Mouse (Mus musculus): ENCODE measurements around the gene Slc7a8.

The Slc7a8 gene

DNA sequence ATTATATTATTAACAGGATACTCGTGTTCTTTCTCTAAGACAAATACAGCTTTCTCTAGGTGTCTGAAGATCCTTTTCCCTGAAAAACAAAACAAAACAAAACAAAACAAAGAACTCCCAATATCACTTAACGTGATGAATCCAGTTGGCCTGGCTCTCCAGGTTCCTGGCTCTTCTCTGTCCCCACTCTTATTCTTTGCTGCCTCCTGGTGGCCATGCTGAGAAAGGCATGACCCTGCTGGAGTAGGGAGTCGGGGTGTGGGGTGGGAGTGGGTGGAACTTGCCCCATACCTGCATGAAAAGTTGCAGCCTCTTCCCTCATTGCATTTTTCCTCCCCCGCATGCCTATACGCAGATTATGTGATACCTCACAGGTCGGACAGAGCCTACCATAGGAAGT, 80.4 kb downstream of the Slc7a8 start:
- peak; percentile 82 for DNase-seq (ENCODE audit: low read depth, low spot score)

DNA sequence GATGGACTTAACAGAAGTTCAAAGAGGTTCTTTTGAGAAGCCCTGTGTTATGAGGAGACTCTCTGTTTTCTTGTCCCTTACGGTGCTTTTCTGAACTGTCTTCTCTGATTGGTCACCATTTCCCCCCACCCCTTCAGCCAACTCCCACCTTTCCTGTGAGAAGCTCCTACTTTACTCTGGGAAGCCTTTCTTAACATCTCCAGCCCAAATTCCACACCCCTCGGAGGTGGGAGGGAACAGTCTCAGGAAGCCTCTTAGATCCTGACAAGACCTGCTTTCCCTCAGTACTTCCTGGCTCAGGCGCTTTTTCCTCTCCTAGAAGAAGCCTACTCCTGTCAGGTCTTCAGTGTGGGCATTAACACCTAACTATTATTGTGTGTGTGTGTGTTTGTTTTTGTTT, 82.2 kb downstream of the Slc7a8 start:
- no peak for DNase-seq (ENCODE audit: low read depth, low spot score)

DNA sequence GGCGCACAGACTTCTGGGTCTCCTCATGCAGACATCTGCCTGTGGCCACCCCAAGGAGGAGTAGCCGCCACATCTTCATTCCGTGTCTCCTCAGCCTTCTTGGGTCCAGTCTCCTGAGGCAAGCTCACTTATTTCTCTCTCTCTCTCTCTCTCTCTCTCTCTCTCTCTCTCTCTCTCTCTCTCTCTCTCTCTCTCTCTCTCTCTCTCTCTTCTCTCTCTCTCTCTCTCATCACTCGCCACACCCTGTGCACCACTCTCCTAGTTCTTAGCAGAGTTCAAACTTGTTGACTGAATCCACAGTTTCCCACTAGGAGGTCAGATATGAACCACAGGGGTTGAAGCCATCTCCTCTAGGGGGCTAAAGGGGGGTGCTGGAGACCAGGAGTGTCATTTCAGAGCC, 83.0 kb downstream of the Slc7a8 start, which contains the start of gene Gm29776:
Gene Gm29776, minus strand, starts transcription at position 101 of the 400 bp plus-strand sequence.
- DNase-seq (ENCODE audit: low read depth, low spot score) = no peak

DNA sequence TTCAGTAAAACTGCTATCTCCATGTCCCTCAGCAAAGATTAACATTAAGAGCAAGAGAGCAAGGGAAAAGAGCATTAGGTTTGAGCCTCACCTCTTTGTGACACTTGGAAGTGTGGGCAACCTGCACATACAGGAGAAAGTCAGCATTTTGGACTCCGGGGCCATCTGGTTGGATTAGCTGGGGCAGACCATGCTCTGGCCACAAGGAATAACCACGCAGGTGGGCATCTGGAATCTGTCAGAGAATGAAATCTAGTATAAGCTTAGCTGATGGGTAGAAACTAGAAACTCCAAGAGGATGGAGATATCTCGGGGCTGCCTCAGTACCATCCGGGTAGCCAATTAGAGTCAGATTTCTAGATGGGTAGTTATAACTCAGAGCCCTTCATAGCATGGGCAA, 85.0 kb downstream of the Slc7a8 start:
- DNase-seq (ENCODE audit: low read depth, low spot score) = no peak

DNA sequence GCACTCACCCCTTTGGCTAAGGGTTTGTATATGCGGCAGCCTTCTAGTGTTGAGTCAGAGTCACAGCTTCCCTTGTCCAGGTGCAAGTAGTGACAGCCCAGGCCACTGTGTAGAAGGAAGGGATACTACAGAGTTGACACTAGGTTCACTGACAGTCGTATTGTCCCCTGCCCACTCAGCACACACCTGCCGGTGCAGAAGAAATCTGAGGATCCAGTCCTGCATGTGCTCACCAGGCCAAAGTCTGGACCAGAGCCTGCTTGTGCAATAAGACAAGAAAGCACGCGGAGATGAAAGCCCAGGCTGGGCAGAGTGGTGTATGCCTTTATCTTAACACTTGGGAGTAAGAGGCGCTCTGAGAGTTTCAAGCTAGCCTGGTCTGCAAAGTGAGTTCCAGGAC, 86.7 kb downstream of the Slc7a8 start:
- DNase-seq (ENCODE audit: low read depth, low spot score) = no peak

DNA sequence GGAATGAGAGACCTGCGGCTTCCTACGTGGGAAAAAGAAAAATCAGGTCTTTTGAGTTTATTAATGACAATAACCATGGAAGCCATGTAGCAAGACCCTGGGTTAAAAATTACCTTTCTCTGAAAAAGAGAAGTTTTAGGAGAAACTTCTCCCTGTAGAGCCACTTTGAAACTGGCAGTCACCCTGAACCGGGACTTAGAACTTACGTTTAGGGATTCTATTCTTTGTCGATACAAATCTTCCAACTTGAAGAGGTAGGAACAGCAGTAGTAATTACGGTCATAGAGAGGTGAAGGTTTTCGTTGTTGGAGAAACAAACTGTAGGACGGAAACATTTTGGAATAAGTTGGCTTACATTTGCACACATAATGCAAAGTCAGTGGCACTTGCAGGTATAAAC, 94.5 kb downstream of the Slc7a8 start:
- DNase-seq (ENCODE audit: low read depth, low spot score) = peak; percentile 12

DNA sequence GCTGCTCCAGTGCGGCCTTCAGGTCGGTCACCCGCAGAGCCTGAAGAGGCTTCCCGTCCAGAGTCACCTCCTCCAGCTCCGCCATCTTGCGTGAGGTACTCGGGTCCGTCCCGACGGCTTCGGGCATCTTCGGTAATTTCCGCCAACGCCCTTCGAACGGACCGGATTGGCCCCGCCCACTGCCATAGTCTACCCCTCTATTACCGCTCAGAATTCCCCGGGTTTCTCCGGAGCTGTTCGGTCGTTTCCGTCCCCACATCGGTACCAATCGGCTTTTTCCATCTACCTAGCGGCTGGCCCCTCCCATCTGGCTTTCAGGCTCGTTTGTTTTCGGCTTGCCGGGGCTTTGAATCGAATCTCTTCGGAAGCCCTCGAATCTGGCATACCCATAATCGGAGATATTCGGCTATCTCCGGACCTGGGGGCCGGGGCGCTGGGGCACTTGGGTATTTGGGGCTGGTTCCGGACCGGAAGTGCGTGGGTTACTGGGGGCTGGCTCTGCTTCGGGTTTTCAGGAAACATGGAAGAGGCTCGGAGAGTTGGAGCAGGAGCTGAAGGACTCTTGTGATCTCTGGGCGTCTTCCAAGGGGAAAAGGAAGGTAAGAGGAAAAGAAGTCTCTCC, 95.1 kb downstream of the Slc7a8 start, which contains the start of gene Acin1:
Gene Acin1, minus strand, starts transcription at position 410 of the 622 bp plus-strand sequence.
- peak; percentile 99 for DNase-seq (ENCODE audit: low read depth, low spot score)

DNA sequence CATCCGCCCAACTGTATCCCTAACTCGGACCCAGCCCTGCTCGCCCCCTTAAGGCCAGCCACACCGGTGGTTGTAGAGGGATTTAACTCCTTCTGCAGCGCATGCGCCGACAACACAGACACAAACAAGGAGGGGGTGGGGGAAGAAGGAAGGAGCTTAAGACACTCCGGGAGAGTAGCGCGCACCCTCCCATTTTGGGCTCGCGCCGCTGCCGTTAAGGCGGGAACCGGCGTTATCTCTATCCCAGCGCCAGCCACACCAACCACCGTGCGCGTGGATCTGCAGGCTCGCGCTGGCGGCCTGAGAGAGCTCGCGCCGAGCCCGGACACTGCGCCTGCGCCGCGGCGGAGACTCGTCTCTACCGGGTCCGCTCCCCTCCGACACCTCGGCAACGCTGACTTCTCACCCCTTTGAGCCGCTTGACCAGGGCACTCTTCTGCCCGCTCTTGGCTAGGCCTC, 95.7 kb downstream of the Slc7a8 start, which contains the start of gene 1700123O20Rik:
Gene 1700123O20Rik, plus strand, starts transcription at position 154 of the 459 bp plus-strand sequence.
- peak; percentile 93 for DNase-seq (ENCODE audit: low read depth, low spot score)

DNA sequence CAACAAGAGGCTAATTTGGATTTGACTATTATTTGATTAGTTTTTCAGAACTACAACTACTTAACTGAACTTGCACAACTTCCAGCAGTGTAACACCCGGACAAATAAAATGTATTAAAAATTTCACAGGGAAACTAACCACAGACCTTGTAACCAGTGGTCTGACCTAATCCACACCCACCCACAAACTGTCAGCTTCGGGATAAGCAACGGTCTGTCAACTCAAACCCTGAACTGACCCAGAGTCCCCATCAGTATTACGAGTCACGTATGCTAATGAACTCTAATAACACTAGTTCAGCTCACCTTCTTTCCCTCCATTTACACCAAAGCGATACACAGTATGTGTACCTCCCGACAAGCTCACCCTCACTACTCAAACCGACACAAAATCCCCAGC, 96.3 kb downstream of the Slc7a8 start:
- DNase-seq (ENCODE audit: low read depth, low spot score) = no peak

DNA sequence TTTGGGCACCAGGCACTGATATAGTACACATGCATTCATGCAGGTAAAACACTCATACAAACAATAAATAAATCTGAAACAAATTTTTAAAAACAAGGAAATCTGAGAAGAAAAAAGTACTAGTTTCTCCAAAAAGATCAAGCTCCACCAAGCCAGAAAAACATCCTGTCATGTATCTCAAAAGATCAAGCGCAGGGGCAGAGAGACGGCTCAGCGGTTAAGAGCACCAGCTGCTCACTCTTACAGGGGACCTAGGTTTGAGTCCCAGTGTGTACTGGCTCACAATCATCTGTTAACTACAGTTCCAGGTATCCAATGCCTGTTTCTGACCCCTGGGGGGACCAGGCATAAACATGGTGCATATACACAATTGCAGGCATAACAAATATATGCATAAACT, 99.3 kb downstream of the Slc7a8 start:
- no peak for DNase-seq (ENCODE audit: low read depth, low spot score)

DNA sequence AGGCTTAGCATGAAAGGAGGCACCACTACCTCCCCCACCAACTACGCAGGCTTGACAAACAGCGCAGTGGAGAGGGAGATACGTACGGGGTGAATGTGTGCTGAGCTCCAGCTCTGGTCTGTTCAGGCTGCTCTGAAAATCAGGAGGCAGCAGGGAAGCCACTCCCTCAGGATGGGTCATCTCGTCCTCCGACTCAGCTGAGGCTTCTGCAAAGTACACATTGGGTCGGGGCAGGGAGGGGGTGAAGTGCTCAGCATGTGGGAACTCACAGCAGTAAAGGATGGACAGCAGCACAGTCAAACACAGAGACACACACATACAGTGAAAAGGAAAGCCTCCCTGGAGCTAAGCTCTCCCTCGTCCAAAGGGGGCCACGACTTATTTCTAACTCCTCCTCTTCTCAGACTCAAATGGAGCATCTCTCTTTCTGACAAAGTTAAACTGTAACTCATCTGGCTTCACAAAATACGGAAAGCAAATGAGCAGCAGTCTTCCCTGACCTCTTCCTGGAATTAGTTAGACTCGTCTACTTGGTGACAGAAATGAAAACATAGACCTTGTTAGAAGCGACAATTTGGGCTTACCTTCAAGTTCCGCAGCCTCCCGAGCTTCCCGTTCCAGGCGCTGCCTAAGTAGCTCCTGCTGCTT, 103.0 kb downstream of the Slc7a8 start:
- DNase-seq (ENCODE audit: low read depth, low spot score) = no peak

DNA sequence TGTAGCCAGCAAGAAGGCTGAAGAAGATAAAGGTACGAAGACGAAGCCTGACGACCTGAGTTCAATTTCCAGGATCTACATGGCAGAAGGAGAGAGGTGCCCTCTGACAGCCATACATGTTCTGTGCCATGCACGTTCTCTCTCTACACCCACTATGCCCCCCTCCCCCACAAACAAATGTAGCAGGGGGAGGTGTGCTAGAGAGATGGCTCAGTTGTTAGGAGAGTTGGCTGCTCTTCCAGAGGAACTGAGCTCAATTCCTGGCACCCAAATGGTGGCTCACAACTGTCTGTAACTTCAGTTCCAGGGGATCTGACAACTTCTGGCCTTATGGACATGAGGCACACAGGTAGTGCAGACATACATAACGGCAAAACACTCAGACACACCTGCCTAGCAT, 105.5 kb downstream of the Slc7a8 start:
- DNase-seq (ENCODE audit: low read depth, low spot score) = peak; percentile 32

DNA sequence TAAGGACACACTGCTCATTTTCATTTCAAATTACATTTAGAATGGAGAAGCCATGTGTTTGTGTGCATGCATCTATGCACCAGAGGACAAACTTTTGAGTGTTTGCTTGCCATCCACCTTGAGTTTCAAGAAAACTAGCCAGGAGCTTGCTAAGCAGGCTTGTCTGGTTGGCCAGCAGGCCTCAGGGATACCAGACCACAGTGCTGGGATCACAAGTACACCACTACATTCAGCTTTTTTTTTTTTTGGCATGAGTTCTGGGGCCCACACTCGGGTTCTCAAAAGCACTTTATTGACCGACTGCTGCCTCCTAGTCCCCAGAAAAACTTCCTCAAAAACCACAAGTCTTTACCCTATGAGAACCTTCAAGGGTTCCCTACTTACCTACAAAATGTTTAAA, 107.4 kb downstream of the Slc7a8 start:
- no peak for DNase-seq (ENCODE audit: low read depth, low spot score)

Measured in brain, adult 2 months (tissue).